Comparison of ENCODE assay signal across 8 mouse cellular contexts in the genomic region with DNA sequence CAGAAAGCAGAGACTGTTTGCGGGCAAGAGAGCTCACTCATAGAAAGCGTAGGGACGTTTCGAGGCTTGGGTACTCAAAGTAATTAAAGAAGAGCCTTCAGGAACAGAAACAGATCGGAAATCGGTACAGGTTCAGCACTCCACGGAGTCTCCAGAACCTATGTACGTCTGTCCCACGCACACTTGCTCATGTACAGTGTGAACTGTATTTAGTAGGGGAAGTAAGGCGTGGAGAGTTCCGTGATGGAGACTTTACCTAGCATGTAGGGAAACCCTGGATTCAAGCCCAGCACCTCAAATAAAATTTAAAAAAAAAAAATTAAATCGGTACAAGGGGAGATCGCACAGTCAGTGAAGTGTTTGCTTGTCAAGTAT. TPM values are rescaled to one million over a fixed set of nuclear protein-coding genes. Genes with fewer than 3 reads are reported as not detected.
DNase-seq lines count a peak whose midpoint lies in the region; ATAC-seq lines count a peak whose summit lies in the region.

No protein-coding gene starts in this region.

- peaks cover 8% of the 10 kb centered on the region for H3K4me1 ChIP-seq in kidney, embryonic 15.5 days
- peaks cover 12% of the 10 kb centered on the region for H3K4me1 ChIP-seq in hindbrain, embryonic 15.5 days (replicated peaks)
- H3K4me1 ChIP-seq in midbrain, embryonic 15.5 days, result peaks cover 12% of the 10 kb centered on the region

- 10% methylated on average over 13 of the region's 13 CpGs for WGBS in kidney, embryonic 15.5 days
- 13% methylated on average over 13 of the region's 13 CpGs for WGBS in hindbrain, embryonic 15.5 days
- WGBS in midbrain, embryonic 15.5 days, result 12% methylated on average over 13 of the region's 13 CpGs

- H3K36me3 ChIP-seq in kidney, embryonic 15.5 days, result no peaks in the 10 kb centered on the region
- no peaks in the 10 kb centered on the region for H3K36me3 ChIP-seq in hindbrain, embryonic 15.5 days
- H3K36me3 ChIP-seq in midbrain, embryonic 15.5 days (replicated peaks), result no peaks in the 10 kb centered on the region

- H3K4me3 ChIP-seq in kidney, embryonic 15.5 days (replicated peaks), result peak overlapping the region; percentile 52
- H3K4me3 ChIP-seq in hindbrain, embryonic 15.5 days, result peak overlapping the region; percentile 51
- H3K4me3 ChIP-seq in midbrain, embryonic 15.5 days, result peak overlapping the region; percentile 50

- DNase-seq in kidney, postnatal 10 days, result no peak
- DNase-seq in right cerebral cortex, adult 18-20 months, result no peak
- no peak for DNase-seq in left cerebral cortex, adult 9 months (ENCODE audit: low spot score in 2 of 2)
- no peak for DNase-seq in frontal cortex, adult 2 months (ENCODE audit: extremely low spot score in 1 of 2, low spot score in 1 of 2)

- ATAC-seq in kidney, embryonic 15.5 days (replicated peaks; ENCODE audit: low FRiP score), result peak; percentile 69
- ATAC-seq in common myeloid progenitor, adult 5-6 weeks (replicated peaks; ENCODE audit: low read depth, poor library complexity, severe bottlenecking), result peak; percentile 57
- peak; percentile 80 for ATAC-seq in hindbrain, embryonic 15.5 days (ENCODE audit: low FRiP score, low read depth)
- peak; percentile 76 for ATAC-seq in midbrain, embryonic 15.5 days (replicated peaks)

- H3K9ac ChIP-seq in kidney, embryonic 15.5 days, result peak overlapping the region; percentile 45
- peak overlapping the region; percentile 57 for H3K9ac ChIP-seq in hindbrain, embryonic 15.5 days
- H3K9ac ChIP-seq in midbrain, embryonic 15.5 days, result peak overlapping the region; percentile 56

- H3K27me3 ChIP-seq in kidney, embryonic 15.5 days, result no peaks in the 10 kb centered on the region
- H3K27me3 ChIP-seq in hindbrain, embryonic 15.5 days, result no peaks in the 10 kb centered on the region
- H3K27me3 ChIP-seq in midbrain, embryonic 15.5 days (replicated peaks), result no peaks in the 10 kb centered on the region

- H3K9me3 ChIP-seq in kidney, embryonic 15.5 days (replicated peaks), result no peaks in the 10 kb centered on the region
- no peaks in the 10 kb centered on the region for H3K9me3 ChIP-seq in hindbrain, embryonic 15.5 days
- H3K9me3 ChIP-seq in midbrain, embryonic 15.5 days, result no peaks in the 10 kb centered on the region

- H3K27ac ChIP-seq in kidney, embryonic 15.5 days, result peak overlapping the region; percentile 87
- peak overlapping the region; percentile 85 for H3K27ac ChIP-seq in hindbrain, embryonic 15.5 days (replicated peaks)
- H3K27ac ChIP-seq in midbrain, embryonic 15.5 days, result peak overlapping the region; percentile 84

- peak overlapping the region; percentile 69 for H3K4me2 ChIP-seq in kidney, embryonic 15.5 days
- peak overlapping the region; percentile 86 for H3K4me2 ChIP-seq in hindbrain, embryonic 15.5 days
- H3K4me2 ChIP-seq in midbrain, embryonic 15.5 days, result peak overlapping the region; percentile 59

RNA-seq across cellular contexts. Expression of a gene that starts 6.4 kb away (rescaled TPM):
- polyA plus RNA-seq in kidney, embryonic 15.5 days (2015; fragmentation: Nextera tagmentation; extraction: Ambion mirVana), result 16.3 and 16.5 TPM in 2 replicates
- 0.14 and 1.8 TPM in 2 replicates for total RNA-seq in common myeloid progenitor, adult 5-6 weeks (2017)
- polyA plus RNA-seq in hindbrain, embryonic 15.5 days (2015; fragmentation: Nextera tagmentation; extraction: Ambion mirVana), result 24.3 and 29.3 TPM in 2 replicates
- 30.4 and 31.9 TPM in 2 replicates for polyA plus RNA-seq in midbrain, embryonic 15.5 days (2015; fragmentation: Nextera tagmentation; extraction: Ambion mirVana)
- 27.8 and 32.2 TPM in 2 replicates for polyA plus RNA-seq in frontal cortex, adult 2 months (2012; rRNA removed)

RNA-seq across cellular contexts. Expression of a gene that starts 7.7 kb away (rescaled TPM):
- not detected in 2 replicates for polyA plus RNA-seq in kidney, embryonic 15.5 days (2015; fragmentation: Nextera tagmentation; extraction: Ambion mirVana)
- total RNA-seq in common myeloid progenitor, adult 5-6 weeks (2017), result not detected in 2 replicates
- 0.05 and 0.25 TPM in 2 replicates for polyA plus RNA-seq in hindbrain, embryonic 15.5 days (2015; fragmentation: Nextera tagmentation; extraction: Ambion mirVana)
- polyA plus RNA-seq in midbrain, embryonic 15.5 days (2015; fragmentation: Nextera tagmentation; extraction: Ambion mirVana), result not detected in 2 replicates
- polyA plus RNA-seq in frontal cortex, adult 2 months (2012; rRNA removed), result 0.04 TPM in 1 of 2 replicates, not detected in the other

RNA-seq across cellular contexts. Expression of a gene that starts 28.9 kb away (rescaled TPM):
- polyA plus RNA-seq in kidney, embryonic 15.5 days (2015; fragmentation: Nextera tagmentation; extraction: Ambion mirVana), result 20.9 and 22.8 TPM in 2 replicates
- total RNA-seq in common myeloid progenitor, adult 5-6 weeks (2017), result 8.9 and 10.1 TPM in 2 replicates
- polyA plus RNA-seq in hindbrain, embryonic 15.5 days (2015; fragmentation: Nextera tagmentation; extraction: Ambion mirVana), result 17.3 and 19.8 TPM in 2 replicates
- 19.4 and 19.7 TPM in 2 replicates for polyA plus RNA-seq in midbrain, embryonic 15.5 days (2015; fragmentation: Nextera tagmentation; extraction: Ambion mirVana)
- polyA plus RNA-seq in frontal cortex, adult 2 months (2012; rRNA removed), result 7.9 and 8.4 TPM in 2 replicates

RNA-seq across cellular contexts. Expression of a gene that starts 52.2 kb away (rescaled TPM):
- 1.1 and 1.3 TPM in 2 replicates for polyA plus RNA-seq in kidney, embryonic 15.5 days (2015; fragmentation: Nextera tagmentation; extraction: Ambion mirVana)
- 0.24 TPM in 1 of 2 replicates, not detected in the other for total RNA-seq in common myeloid progenitor, adult 5-6 weeks (2017)
- polyA plus RNA-seq in hindbrain, embryonic 15.5 days (2015; fragmentation: Nextera tagmentation; extraction: Ambion mirVana), result 1.7 TPM in 2 replicates
- 1.2 and 1.7 TPM in 2 replicates for polyA plus RNA-seq in midbrain, embryonic 15.5 days (2015; fragmentation: Nextera tagmentation; extraction: Ambion mirVana)
- 0.38 and 0.40 TPM in 2 replicates for polyA plus RNA-seq in frontal cortex, adult 2 months (2012; rRNA removed)
